Mouse (Mus musculus) kidney, postnatal 0 days (tissue): ENCODE results near the gene Tspan5. TPM values are rescaled to one million over a fixed set of nuclear protein-coding genes. Genes with fewer than 3 reads are reported as not detected.

ENCODE experiments used
- ATAC-seq: fragments of 200-750 bp; cut with Nextera tagmentation; replicated peaks from 2 replicates; pipeline ENCODE4 v1.8.0; 2017; ENCODE audit warnings: low read depth, moderate number of reproducible peaks, moderate TSS enrichment, moderate library complexity; ENCODE audit not compliant: low FRiP score
- DNase-seq: peaks from one replicate; pipeline ENCODE4 v3.0.0-alpha.2; 2016; ENCODE audit warnings: low spot score
- H3K27ac ChIP-seq: fragments of 300-500 bp; sonication (generic); 2 replicates; pipeline ENCODE4 v1.5.1; 2014; ENCODE audit warnings: mild to moderate bottlenecking
- H3K27me3 ChIP-seq: fragments of 300-500 bp; sonication (generic); 2 replicates; pipeline ENCODE4 v1.6.1; 2014; ENCODE audit warnings: low read length, mixed read lengths; ENCODE audit not compliant: insufficient read depth
- H3K36me3 ChIP-seq: fragments of 300-500 bp; sonication (generic); 2 replicates; pipeline ENCODE4 v1.6.1; 2014; ENCODE audit warnings: low read length, mixed read lengths; ENCODE audit not compliant: insufficient read depth
- H3K4me1 ChIP-seq: fragments of 300-500 bp; sonication (generic); replicated peaks from 2 replicates; pipeline ENCODE4 v1.6.1; 2014; ENCODE audit warnings: antibody characterized with exemption, low read length, mixed read lengths; ENCODE audit not compliant: insufficient read depth
- H3K4me2 ChIP-seq: fragments of 300-500 bp; sonication (generic); 2 replicates; pipeline ENCODE4 v1.6.1; 2014; ENCODE audit warnings: mild to moderate bottlenecking, low read length, moderate library complexity, mixed read lengths
- H3K4me3 ChIP-seq: fragments of 300-500 bp; sonication (generic); replicated peaks from 2 replicates; pipeline ENCODE4 v1.5.1; 2014; ENCODE audit warnings: low read depth, low read length
- H3K9ac ChIP-seq: fragments of 300-500 bp; sonication (generic); 2 replicates; pipeline ENCODE4 v1.6.1; 2014; ENCODE audit warnings: low read depth, low read length
- H3K9me3 ChIP-seq: fragments of 300-500 bp; sonication (generic); replicated peaks from 2 replicates; pipeline ENCODE4 v1.6.1; 2016; ENCODE audit warnings: low read length, inconsistent platforms, mixed read lengths
- CTCF ChIP-seq: IDR thresholded peaks from 2 replicates; pipeline ENCODE4 v1.5.1; 2016; ENCODE audit warnings: antibody characterized with exemption, low read depth, mild to moderate bottlenecking, moderate library complexity
- WGBS: fragments of 180-500 bp; shearing (Covaris S2); extraction: QIAGEN DNeasy Blood & Tissue Kit; methylation state at CpG from one replicate; pipeline ENCODE4 v1.1.7; 2014; 5-methylcytosine and 5-hydroxymethylcytosine counted together
- polyA plus RNA-seq: library from polyadenylated mRNA; unstranded; fragments of >200 nt; fragmentation: Nextera tagmentation; extraction: Ambion mirVana; gene quantifications from 2 replicates; pipeline ENCODE4 v1.2.1, GENCODE M21; 2015

Tspan5 gene
- polyA plus RNA-seq, 1 experiment from 2014 or later = 19.0 TPM

DNA sequence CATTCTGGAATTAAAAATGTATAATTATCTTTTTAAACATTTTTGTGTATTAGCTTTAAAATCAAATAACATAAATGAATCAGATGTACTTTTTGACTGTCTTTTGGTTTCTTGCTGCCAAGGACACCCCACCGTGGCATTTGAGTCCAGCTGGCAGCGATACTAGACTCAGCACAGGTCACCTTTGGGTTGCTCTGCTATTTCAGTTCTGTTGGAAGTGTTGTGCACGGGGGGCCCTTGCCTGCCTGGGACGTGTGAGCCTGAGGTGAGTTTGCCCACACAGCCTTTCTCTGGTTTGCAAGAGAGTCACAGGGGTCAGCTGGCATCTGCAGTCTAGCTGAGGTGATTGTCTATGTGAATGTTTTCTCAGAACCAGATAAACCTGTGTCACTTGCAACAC is 65.8 kb downstream of the Tspan5 start:
- Histone ChIP-seq H3K9ac (no peak overlapping the region), H3K4me3 (no peak overlapping the region), H3K27ac (no peak overlapping the region), H3K36me3 (no peaks in the 10 kb centered on the region), H3K9me3 (no peaks in the 10 kb centered on the region), H3K27me3 (no peaks in the 10 kb centered on the region), H3K4me1 (no peaks in the 10 kb centered on the region), H3K4me2 (no peak overlapping the region)
- no peak for ATAC-seq
- no peak for DNase-seq
- TF ChIP-seq CTCF = no peak
- 84% methylated on average over 4 of the region's 4 CpGs for WGBS

DNA sequence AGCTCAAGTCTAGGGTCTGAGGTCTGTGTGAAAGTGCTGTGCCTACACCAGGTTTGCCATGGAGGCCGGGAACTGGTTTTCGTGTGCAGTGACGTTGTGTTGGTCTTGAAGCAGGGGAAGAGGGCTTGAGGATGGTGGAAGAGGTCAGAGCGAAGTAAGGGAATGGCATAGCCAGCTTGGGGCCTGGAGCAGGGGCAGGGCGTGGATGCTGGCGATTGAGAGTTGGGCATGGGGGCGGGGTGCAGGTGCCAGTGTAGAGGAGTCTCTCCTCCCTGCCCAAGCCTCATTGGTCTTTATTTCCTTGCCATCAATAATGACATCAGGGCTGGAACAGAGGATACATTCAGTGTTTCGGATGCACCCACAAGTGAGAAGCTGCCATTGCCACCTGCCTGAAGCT is 67.5 kb downstream of the Tspan5 start:
- DNase-seq = no peak
- no peak overlapping the region for H3K27ac ChIP-seq
- H3K9ac ChIP-seq = no peak overlapping the region
- no peak overlapping the region for H3K4me2 ChIP-seq
- 75% methylated on average over 8 of the region's 8 CpGs for WGBS
- ATAC-seq = no peak
- H3K36me3 ChIP-seq = no peaks in the 10 kb centered on the region
- no peak for TF ChIP-seq CTCF
- H3K4me1 ChIP-seq = peaks cover 4% of the 10 kb centered on the region; the same call in 1 of the 2 replicates
- no peaks in the 10 kb centered on the region for H3K27me3 ChIP-seq
- H3K9me3 ChIP-seq = no peaks in the 10 kb centered on the region
- no peak overlapping the region for H3K4me3 ChIP-seq

DNA sequence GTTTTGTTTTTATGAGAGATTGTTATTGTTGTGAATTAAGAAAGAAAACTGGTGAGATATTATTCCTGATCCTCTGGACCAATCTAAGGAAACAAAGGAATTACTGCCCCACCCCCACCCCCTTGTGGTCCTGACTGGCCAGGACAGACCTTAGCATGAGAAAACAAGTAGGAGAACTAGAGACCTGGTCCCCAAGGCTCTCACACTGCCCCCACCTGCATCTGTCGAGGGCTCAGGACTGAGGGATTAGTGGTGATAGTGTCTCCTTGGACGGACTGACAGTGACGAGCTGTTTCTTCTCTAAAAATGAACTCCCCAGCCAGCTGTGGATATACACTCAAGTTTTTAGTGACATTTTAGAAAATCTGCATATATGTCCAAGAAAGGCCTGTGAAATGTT is 70.6 kb downstream of the Tspan5 start:
- Histone ChIP-seq H3K4me3 (no peak overlapping the region), H3K27me3 (no peaks in the 10 kb centered on the region), H3K4me1 (peaks cover 7% of the 10 kb centered on the region; the same call in 1 of the 2 replicates), H3K9ac (no peak overlapping the region), H3K9me3 (no peaks in the 10 kb centered on the region), H3K36me3 (no peaks in the 10 kb centered on the region), H3K4me2 (no peak overlapping the region), H3K27ac (no peak overlapping the region)
- ATAC-seq = no peak
- no peak for DNase-seq
- 0 out of 2 replicates have a peak, but pooled peaks have one; percentile 5 for TF ChIP-seq CTCF
- WGBS = 61% methylated on average over 3 of the region's 3 CpGs

DNA sequence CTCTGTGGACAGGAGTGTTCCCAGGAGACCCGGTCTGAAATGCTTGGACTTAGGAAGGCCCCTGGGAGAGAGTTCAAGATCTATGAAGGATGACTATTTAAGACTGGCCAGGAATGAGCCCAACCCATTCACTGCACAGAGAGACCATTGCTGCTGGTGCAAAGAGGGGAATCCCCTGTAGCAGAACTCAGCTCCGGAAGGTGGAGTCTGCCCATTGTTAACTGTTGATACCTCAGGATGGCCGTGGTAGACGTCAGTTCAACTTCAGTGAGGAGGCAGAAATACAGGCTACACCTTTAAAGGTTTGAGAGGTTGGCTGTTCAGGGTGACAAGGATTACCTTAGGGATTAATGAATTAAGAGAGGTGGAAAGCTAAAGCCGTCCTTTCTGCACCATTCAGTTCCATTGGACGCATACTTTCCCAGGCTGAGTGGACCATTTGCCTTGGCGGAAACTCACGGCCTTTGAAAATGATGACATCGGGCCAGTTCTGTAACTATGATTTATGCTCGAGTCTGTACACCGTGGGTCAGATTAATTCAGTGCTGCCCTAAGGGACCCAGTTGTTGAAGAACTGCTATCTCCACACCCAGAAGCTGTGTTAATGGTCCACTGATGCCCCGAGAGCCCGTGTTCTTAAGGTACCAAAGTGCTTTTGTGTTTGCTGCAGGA is 71.3 kb downstream of the Tspan5 start:
- 66% methylated on average over 13 of the region's 13 CpGs for WGBS

DNA sequence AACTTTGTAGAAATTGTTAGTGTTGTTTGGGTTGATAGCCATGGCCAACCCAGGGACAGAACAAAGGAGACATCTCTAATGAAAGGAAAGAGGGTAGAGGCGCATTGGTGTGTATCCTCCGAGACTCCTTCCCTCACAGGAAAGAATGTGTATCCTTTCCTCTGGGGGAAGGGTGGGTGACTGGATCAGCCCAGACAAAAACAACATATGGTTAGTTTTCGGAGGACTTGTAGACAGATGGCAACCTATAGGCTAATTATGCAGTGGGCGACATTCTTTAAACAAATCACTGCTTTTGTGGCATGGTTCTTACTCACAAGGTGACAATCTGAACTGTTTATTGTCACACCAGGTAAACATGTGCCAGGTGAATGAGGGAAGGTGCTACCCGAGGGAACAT is 72.5 kb downstream of the Tspan5 start:
- H3K9me3 ChIP-seq = no peaks in the 10 kb centered on the region
- ATAC-seq = no peak
- no peak overlapping the region for H3K4me3 ChIP-seq
- H3K4me2 ChIP-seq = no peak overlapping the region
- no peak overlapping the region for H3K9ac ChIP-seq
- no peaks in the 10 kb centered on the region for H3K36me3 ChIP-seq
- no peak overlapping the region for H3K27ac ChIP-seq
- DNase-seq = no peak
- H3K27me3 ChIP-seq = no peaks in the 10 kb centered on the region
- no peak for TF ChIP-seq CTCF
- 58% methylated on average over 5 of the region's 5 CpGs for WGBS
- peaks cover 7% of the 10 kb centered on the region; the same call in 1 of the 2 replicates for H3K4me1 ChIP-seq

More for the DNA sequence above, 71.3 kb downstream of the Tspan5 start:
- no peak; the same call in 1 of the 2 replicates for ATAC-seq
- Histone ChIP-seq H3K4me1 (peaks cover 7% of the 10 kb centered on the region; the same call in 1 of the 2 replicates), H3K9me3 (no peaks in the 10 kb centered on the region), H3K27ac (no peak overlapping the region), H3K36me3 (no peaks in the 10 kb centered on the region), H3K27me3 (no peaks in the 10 kb centered on the region), H3K4me2 (no peak overlapping the region), H3K4me3 (no peak overlapping the region), H3K9ac (no peak overlapping the region)
- no peak for TF ChIP-seq CTCF
- no peak for DNase-seq

DNA sequence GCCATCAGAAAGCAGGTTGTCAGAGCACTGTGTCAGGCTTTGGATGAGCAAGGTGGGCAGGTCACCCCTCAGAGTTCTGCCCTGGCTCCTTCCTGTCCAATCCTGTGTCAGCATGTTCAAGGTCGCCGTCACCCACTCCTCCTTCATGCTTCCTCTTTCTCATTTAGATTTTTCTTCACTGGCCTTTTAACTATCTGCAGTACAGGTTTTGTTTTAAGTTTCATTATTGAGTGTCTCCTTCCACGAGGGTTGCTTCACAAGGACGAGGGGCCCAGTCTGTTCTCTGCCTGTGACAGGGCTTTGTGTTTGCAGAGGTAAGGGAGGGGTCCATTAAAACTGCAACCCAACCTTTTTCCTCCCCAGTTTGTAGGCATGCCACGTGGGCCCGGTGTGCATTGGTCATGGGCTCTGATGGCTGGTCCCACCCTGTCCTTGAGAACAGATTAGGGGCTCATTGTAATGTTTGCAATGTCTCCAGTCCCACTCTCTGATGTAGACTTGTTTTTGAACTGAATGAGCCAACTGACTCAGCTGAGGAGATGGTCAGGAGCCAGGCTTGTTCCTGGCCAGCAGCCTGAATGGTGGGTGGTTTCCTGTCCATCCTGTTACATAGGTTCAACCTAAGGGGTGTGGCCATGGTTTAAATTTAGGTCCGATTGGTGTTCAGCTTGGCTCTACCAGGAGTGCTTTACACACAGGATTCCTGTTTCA is 73.3 kb downstream of the Tspan5 start:
- Histone ChIP-seq H3K36me3 (no peaks in the 10 kb centered on the region), H3K4me3 (no peak overlapping the region), H3K4me2 (no peak overlapping the region), H3K9me3 (no peaks in the 10 kb centered on the region), H3K9ac (no peak overlapping the region), H3K27ac (no peak overlapping the region), H3K4me1 (peaks cover 7% of the 10 kb centered on the region; the same call in 1 of the 2 replicates), H3K27me3 (no peaks in the 10 kb centered on the region)
- no peak for DNase-seq
- 68% methylated on average over 7 of the region's 7 CpGs for WGBS
- no peak for ATAC-seq
- TF ChIP-seq CTCF = no peak
